Mouse (Mus musculus) c-Kit-positive CD71-positive TER-119-negative erythroid progenitor cells, embryonic 14.5 days (primary cell): ENCODE data around the gene Gm20422.
A peak's percentile ranks its signal among the peaks of the same experiment; 100 is the strongest.

Experiments used
- DNase-seq: peaks from one replicate; pipeline ENCODE4 v3.0.0-alpha.2; 2013; ENCODE audit warnings: low read depth

Gm20422 gene

DNA sequence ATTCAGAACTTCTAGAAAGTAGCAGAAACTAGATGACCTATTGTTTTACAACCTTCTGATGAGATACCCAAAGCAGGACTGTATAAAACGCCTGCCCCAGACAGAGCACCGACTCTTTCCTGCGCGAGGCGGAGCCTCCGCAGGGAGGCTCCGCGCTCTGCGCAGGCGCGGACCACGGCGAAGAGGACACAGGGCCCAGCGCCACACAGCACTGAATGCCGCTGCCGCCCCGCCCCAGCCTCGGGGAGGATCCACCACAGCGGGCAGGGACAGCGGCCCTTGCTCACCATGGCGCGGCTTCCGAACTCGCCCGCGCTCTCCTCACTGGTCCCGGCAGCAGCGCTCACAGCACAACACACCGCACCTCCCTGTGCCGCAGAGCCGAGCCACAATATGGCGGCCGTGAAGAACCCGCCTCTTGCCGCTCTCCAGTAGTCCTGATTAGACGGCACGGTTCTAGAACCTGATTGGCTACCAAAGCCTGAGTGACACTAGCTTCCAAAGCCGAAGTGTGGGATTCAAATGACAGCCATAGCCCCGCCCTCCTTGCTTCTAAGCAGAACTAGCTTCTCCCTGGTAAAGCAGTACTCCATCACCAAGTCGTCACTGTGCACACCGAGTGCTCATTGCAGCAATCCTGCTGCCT lies at the start of gene Gm20422:
Gene Gm20422 (minus strand): TSS at position 384 of the 646 bp plus-strand sequence.
- DNase-seq = peak; percentile 98

DNA sequence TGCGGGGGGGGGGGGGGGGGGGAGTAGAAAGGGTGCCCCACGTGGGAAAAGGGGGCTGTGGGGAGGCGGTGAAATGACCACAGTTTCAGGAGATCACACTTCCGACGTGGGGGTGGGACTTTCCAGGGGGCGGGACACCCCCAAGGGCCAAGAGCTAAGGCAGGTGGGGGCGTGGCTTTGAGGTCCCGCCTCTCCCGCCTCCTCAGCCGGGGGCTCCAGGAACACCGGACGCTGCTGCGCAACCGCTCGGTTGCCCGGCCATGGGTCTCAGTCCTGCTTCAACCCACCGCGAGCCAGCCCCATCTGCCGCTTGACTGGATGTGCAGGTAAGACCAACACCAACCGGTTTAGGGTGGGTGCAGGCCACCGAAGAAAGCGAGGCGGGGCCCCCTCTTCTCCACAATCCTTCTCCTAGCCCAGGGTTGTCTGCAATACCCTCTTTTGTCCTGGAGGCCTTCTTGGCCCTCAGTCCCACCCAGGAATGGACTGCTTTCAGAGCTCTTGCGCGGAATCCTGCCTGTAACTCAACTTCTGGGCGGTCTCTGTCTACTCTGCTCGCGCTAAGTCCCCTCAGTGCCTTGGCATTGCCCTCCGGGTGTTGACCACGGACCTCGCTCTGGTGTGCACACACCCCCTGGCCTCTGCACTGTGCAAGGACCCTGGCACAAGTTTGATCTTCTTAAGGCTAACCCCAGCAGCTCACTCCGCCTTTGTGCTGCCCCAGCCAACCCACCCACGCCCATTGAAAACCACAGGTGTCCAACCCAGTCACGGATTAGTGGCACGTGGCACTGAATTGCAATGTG lies 47.9 kb upstream of the Gm20422 start, which contains the start of gene Lpar2:
Gene Lpar2 (plus strand): TSS at position 44 of the 806 bp plus-strand sequence.
- no peak for DNase-seq

DNA sequence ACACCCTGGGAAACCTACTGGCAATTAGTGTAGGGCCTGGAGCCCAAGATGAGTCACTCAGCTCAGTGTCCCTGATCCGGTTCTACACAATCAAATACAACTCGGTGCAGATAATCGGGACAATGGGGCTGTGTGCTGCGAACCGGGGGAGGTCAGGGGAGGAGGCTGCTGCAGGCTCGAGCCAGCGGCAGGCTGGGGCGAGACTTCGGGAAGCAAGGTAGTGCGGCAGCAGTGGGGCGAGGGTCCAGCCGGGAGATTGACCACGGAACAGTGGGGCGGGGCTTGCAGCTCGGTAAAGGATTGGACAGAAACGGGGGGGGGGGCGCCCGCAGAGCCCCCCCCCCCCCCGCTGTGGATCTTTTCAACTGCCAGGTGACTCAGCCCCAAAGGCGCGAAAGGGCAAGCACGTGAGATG lies 47.3 kb upstream of the Gm20422 start:
- no peak for DNase-seq

DNA sequence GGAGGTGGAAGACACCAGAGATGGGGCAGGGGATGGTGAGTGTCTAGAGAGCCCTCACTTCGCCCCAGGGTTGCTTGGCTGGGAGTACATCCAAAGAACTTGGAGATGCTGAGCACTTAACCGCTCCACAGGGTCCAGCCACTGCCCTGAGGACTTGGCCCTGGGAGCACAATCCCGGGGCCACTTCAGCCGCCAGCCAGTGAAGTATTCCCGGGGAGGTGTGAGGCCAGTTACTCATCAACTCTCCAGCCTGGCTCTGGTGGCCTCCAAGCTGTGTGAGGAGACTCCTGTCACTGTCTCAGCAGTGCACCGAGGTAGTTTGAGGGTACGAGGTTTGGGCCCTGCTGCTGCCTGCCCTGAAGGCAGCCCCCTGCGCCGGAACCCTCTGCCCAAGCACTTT lies 45.8 kb upstream of the Gm20422 start:
- DNase-seq = no peak

DNA sequence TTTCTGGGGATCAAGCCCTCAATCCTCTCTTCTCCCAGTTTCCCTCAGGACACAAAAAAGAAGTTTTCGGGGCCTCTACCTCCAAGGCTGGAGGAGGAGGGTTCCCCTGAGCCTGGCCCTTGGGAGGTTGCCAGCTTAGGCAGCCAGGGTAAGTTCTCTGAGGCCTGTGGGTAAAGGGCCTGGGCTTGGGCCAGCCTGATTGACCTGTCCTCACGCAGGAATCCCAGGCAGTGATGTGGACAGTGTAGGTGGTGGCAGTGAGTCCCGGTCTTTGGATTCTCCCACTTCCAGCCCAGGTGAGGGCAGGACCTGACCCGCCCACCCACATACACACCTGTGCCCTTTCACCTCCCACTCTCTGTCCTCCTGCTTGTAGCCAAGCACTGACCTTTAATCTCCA lies 40.7 kb upstream of the Gm20422 start:
- DNase-seq = no peak

DNA sequence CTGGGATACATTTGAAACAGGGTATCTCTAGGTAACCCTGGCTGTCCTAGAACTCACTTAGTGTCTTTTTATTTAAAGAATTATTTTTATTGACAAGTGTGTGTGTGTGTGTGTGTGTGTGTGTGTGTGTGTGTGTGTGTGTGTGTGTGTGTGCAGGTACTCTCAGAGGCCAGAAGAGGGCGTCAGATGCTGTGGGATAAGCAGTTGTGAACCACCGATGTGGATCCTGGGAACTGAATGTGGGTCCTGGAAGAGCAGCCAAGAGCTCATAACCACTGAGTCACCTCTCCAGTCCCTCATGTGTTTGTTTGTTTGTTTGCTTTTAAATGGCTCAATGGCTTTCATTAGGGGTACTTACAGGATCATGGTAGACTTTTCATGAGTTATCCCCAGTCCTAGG lies 40.2 kb upstream of the Gm20422 start:
- no peak for DNase-seq

DNA sequence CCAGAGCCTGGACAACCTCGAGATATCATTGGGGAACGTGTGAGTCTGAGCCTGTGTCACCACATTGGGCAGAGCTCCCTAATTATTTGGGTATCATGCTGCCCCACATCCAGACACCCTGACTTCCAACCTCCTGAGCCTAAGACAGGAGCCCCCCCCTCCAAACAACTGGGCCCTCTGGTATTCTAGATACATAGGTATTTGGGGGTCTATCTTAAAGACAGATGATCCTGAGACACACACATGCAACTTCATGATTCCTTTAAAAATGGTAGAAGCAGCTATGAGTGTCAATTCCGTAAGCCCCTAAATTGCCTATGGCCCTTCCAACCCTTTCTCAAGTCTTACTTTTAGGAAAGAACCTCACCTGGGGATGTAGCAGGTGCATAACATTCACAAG lies 35.1 kb upstream of the Gm20422 start:
- DNase-seq = no peak

DNA sequence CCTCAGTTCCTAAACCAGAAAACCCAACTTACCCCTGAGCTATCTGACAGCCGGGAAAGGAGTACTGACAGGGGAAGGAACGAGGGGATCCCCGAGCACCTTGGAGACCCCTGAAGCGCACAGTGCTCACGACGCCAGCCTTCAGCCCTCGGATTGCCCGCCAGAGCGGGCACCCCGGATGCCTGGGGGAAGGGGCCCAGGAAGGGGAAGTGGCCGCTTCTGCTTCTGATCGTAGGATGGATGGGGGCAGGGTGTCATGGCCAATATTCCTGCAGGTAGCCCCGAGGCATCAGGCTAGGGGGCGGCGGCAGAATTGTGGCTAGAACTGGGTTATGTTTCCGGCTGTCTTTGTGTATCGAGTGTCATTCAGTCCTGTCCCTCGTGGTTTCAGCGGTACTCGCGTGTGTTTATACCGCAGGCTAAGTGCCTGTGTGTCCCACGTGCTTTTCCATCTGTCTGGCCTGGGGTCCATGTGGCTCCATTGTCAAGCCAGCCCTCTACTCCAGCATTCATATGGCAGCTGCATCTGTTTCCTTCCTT lies 34.2 kb upstream of the Gm20422 start:
- no peak for DNase-seq

DNA sequence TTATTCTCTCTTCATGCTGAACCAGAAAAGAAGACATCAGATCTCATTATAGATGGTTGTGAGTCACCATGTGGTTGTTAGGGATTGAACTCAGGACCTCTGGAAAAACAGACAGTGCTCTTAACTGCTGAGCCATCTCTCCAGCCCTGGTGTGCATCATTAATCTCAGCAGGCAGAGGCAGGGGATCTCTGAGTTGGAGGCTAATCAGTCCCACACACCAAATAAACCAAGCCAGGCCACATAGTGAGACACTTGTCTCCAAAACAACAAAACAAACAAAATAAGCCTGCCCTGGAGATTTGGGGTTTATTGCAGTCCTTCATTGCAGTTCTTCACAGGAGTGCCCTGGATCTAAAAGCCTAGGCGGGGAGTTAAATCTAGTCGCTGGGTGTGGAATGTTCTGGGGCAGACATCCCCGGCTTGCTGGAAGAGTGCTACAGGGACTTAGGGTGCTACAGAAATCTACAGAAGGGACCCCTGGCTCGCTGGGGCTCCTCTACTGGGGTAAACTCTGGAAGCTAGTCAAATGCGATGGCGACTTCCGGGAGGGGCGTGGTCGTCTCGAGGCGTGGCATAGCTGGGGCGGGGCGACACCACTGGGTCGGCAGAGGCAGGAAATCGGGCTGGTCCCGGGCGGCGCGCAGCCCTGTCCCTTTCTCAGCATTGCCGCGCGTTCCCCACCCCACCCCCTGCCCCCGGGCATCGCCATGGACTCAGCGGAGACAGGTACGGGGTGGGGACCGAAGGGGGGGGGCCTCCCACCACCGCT lies 33.6 kb upstream of the Gm20422 start, which contains the start of gene Gmip:
Gene Gmip (plus strand): TSS at position 586 of the 770 bp plus-strand sequence.
- DNase-seq = no peak

DNA sequence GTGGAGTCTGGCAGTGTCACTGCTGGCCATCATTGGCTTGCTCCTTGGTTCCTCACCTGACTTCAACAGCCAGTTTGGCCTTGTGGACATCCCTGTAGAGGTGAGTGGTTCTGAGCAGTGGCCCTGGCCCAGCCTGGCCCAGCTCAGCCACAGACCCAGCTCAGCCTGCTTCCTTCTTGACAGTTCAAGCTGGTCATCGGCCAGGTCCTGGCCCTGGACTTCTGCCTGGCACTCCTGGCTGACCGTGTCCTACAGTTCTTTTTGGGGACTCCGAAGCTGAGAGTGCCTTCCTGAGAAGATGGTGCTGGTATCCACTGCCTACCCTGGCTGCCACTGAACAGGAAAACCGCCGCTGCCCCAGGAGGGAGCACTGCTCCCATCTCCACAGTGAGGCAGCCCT lies 32.5 kb upstream of the Gm20422 start:
- no peak for DNase-seq

DNA sequence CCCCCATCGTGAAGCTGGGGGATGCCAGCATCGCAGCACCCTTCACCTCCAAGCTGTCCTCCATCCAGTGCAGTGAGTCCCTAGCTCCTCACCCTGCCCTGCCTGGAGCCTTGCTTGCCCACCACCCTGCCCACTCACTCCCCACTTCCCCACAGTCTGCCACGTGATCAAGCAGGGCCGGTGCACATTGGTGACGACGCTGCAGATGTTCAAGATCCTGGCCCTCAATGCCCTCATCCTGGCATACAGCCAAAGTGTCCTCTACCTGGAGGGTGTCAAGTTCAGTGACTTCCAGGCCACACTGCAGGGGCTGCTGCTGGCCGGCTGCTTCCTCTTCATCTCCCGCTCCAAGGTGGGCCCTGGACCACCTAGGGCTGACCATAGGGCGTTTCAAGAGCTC lies 30.8 kb upstream of the Gm20422 start:
- DNase-seq = no peak

DNA sequence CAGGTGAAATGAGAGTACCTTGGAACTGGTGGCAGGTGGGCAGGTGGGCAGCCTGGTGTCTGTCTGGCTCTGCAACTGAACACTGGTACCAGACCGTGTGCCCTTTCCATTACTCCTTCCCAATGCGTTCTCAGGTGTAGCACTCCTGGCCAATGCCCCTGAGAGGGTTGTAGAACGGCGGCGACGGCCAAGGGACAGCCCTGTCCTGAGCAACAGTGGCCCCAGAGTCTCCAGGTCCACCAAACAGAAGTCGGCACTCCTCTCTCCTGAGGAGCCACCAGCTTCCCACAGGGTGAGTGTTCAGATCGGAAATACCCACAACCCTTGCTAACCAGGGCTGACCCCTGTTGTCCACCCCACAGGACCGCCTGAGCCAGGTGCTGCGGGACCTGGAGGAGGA lies 30.4 kb upstream of the Gm20422 start:
- no peak for DNase-seq

DNA sequence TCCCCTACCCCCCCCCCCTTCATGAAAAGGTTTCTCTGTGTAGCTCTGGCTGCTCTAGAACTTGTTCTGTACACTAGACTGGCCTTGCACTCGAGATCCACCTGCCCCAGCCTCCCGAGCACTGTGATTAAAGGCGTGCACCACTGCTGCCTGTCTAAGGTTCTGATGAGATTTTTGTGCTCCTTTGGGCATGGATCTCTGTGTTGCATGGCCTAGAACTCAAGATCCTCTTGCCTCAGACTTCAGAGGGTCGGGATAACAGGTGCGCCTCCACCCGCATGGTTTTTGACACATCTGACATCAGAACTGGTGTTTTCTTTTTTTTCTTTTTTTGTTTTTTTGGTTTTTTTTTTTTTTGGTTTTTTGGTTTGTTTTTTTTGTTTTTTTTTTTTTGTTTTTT lies 29.9 kb upstream of the Gm20422 start:
- DNase-seq = no peak

DNA sequence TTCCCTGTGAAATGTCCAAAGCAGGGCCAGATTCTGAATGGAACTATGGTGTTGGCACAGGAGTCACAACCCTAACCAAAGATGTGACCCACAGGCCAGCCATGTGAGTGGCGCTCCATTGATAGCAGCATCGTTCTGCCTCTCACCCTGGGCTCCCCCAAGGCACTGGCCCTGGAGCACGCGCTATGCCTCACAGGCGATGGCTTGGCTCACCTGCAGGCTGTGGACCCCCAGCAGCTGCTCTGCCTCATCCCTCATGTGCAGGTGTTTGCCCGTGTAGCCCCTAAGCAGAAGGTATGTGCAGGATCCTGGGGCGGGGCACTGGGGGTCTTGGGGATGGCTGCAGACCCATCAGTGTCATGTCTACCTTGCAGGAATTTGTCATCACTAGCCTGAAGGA lies 28.7 kb upstream of the Gm20422 start:
- no peak for DNase-seq

DNA sequence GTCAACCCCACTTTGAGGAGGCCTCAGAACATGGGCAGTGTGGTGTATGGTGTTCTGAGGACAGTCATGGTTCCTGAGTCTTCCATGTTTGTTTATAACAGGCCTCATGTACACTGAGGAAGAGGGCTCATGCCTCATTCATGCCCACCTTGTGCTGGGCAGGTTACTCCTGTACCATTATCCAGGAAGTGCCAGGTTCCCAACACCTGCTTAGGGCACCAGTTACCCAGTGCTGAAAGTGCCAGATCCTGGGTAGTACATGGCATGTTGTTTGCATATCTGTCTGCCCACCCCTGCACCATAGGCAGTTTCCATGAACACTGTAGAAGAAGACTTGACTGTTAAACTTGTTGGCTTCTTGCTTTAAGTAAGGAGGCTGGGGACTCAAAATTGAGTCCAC lies 27.5 kb upstream of the Gm20422 start:
- DNase-seq = no peak

DNA sequence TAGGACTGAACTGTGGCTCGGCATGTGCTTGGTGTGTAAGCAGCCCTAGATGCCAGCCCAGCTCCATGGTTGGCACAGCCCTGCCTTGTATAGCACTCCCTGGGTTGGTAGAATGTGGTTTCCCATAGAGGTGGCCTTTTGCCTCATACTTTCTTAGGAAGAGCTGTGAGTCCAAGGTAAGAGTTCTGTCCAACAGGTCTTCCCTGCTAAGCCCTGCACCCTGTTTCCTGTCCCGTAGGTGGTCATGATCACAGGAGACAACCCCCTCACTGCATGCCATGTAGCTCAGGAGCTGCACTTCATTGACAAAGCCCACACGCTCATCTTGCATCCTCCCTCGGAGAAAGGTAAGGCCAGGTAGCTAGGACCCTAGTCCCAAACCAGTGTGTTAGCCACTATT lies 27.1 kb upstream of the Gm20422 start:
- DNase-seq = no peak

DNA sequence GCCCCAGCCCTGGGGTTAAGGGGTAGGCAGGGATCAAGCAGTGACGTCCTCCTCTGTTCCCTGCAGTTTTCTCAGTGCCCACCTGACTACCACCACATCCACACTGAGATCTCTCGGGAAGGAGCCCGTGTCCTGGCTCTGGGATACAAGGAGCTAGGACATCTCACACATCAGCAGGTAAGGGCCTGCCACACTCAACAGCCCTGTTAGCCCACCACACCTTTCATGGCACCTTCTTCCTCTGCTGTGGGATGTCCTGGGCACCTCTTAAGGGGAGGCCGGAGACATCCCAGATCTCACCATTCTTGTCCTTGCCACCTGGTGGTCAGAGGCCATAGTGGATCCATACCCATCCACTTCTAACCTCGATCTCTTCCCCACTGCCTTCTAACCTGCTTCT lies 25.3 kb upstream of the Gm20422 start:
- no peak for DNase-seq

DNA sequence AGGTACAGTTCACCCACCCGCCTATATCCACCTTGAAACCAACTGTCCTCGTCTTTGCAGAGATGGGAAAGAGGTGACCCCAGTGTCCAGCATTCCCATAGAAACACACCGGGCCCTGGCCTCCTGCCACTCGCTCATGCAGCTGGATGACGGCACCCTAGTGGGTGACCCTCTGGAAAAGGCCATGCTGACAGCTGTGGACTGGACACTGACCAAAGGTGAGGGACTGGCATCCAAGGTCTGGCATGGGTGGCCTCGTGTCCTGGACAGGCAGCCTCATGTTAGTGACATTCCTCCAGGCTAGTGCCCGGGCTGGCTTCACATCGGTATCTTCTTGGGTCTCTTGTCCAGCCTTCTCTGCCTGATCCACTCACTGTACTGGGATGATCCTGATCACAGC lies 24.6 kb upstream of the Gm20422 start:
- DNase-seq = no peak

DNA sequence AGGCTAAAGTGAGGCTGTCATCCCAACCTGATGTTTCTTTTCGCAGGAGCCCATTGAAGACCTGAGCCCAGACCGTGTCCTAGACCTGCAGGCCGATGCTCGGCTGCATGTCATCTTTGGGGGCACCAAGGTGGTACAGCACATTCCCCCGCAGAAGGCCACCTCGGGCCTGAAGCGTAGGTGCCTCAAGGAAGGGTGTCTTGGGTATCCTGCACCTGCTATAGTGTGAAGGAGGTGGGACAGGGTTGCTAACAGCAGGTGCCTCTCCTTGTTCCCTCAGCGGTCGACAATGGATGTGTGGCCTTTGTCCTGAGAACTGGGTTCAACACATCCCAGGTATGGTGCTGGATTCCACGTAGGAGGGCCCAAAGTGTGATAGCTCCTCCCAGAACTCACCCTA lies 23.0 kb upstream of the Gm20422 start:
- no peak for DNase-seq

DNA sequence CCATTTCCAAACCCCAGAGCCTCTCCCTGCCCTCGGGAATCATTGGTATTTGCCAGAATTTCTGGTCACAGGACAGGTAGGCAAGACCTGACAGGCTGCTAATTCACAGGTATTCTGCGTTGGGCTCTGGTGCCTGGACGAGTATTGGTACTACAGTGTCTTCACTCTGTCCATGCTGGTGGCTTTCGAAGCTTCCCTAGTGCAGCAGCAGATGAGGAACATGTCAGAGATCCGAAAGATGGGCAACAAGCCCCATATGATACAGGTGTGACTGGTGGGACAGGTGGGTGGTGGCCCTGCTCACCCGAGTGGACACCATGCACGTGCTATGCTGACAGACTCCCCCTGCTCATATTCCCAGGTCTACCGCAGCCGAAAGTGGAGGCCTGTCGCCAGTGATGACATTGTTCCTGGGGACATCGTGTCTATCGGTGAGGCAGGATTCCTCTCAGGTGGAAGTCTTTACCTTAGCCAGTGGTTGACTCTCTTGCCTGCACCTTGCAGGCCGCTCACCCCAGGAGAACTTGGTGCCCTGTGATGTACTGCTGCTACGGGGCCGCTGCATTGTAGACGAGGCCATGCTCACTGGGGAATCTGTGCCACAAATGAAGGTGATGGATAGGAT lies 22.1 kb upstream of the Gm20422 start:
- DNase-seq = no peak

DNA sequence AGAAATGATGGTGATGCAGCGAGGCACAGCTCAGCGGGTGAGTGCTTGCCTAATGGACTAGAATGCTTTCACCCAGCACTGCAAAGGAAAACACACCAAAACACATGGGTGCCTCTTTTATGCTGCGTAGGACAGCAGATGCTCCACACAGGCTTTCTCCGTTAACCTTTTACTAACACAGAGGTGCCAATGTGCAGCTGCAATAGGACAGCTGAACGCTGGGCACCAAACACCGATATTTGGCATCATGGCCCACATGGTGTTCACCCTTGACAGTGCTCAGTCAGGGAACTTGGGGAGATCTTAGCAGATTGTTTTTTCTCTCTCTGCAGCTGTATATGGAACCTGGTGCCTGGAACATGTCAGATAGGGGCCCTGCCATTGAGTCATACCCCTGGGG lies 20.2 kb upstream of the Gm20422 start:
- DNase-seq = no peak

DNA sequence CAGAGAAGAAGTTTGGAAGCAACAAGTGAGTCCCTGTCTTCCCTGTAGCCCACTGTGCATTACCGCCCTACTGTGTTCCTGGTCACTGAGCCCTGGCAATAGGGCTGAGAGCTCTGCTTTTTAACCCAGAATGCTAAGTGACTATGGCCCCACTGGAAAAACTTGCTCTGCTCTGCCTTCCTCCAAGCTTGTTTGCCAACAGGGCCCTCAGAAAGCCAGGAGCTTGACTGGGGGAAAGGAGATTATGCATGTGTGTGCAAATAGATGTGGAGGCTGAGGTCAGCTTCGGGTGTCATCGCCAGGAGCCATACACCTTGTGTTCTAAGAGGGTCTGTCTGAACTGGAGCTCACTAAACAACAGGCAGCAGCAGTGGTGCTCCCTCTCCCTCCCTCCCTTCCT lies 19.4 kb upstream of the Gm20422 start:
- DNase-seq = no peak
